In the genomic region with DNA sequence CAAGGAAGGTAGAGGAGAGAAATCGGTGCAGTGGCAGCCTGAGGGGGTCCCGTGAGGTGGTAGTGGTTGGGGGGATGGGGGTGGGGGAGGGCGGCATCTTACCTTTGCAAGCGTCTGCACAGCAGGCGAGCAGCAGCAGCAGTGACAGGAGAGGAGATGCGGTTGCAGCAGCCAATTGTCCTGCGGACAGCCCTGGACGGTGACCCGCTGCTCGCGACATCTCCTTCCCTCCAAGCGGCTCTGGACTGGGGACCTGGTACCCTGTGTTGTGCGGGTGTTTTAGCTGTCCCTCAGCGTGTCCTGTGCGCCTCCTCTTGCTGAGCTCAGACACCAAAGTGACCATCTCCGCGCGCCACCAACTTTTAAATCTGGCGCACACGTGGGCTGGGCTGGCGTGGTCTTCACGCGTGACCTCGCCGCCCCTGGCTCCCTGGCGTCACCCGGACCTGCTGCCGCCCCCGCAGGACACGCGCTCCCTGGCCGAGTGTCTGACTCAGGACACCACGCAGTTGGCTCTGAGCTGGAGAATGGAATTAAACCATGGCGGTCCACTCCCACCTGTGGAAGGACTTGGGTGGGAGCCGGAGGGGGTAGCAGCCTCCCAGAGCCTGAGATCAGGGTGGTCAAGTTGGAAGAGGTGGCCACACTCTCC, we compare ENCODE assay signal across 8 mouse cellular contexts. TPM values are rescaled to one million over a fixed set of nuclear protein-coding genes. Genes with fewer than 3 reads are reported as not detected.
DNase-seq lines count a peak whose midpoint lies in the region; ATAC-seq and TF ChIP-seq lines count a peak whose summit lies in the region.

A gene (minus strand): TSS at position 336 of the 652 bp plus-strand sequence.

- TF ChIP-seq POLR2A in small intestine, adult 2 months (IDR thresholded peaks at IDR 0.05; ENCODE audit: low read depth, low read length): no peak

- H3K9me3 ChIP-seq in lung, embryonic 14.5 days (ENCODE audit: low read depth, low read length): no peaks in the 10 kb centered on the region
- H3K9me3 ChIP-seq in embryonic facial prominence, embryonic 15.5 days (replicated peaks): no peaks in the 10 kb centered on the region
- H3K9me3 ChIP-seq in limb, embryonic 10.5 days (replicated peaks): no peaks in the 10 kb centered on the region

- no peak within 1 kb of the TSS for H3K27ac ChIP-seq in lung, embryonic 14.5 days (ENCODE audit: low read depth)
- no peak within 1 kb of the TSS for H3K27ac ChIP-seq in embryonic facial prominence, embryonic 15.5 days (replicated peaks)
- H3K27ac ChIP-seq in limb, embryonic 10.5 days: peak within 1 kb of the TSS; percentile 56; the same call in 1 of the 2 replicates
- no peak within 1 kb of the TSS for H3K27ac ChIP-seq in small intestine, adult 2 months (ENCODE audit: insufficient read depth, low read depth, low read length)

- no peaks in the 10 kb centered on the region for H3K36me3 ChIP-seq in lung, embryonic 14.5 days (ENCODE audit: insufficient read depth)
- H3K36me3 ChIP-seq in embryonic facial prominence, embryonic 15.5 days: no peaks in the 10 kb centered on the region
- H3K36me3 ChIP-seq in limb, embryonic 10.5 days: no peaks in the 10 kb centered on the region
- H3K36me3 ChIP-seq in small intestine, adult 2 months (ENCODE audit: control insufficient read depth, insufficient read depth, low read length): no peaks in the 10 kb centered on the region

- H3K9ac ChIP-seq in lung, embryonic 14.5 days: no peak within 1 kb of the TSS
- H3K9ac ChIP-seq in embryonic facial prominence, embryonic 15.5 days: no peak within 1 kb of the TSS

- TF ChIP-seq CTCF in lung, embryonic 14.5 days (IDR thresholded peaks at IDR 0.05; ENCODE audit: low read depth): no peak
- TF ChIP-seq CTCF in small intestine, adult 2 months (IDR thresholded peaks at IDR 0.05; ENCODE audit: extremely low read depth, insufficient read length, insufficient replicate concordance, low read depth, low read length): no peak

- peak within 1 kb of the TSS; percentile 34 for H3K4me3 ChIP-seq in lung, embryonic 14.5 days (ENCODE audit: low read depth, low read length)
- H3K4me3 ChIP-seq in embryonic facial prominence, embryonic 15.5 days (replicated peaks): peak within 1 kb of the TSS; percentile 26
- H3K4me3 ChIP-seq in limb, embryonic 10.5 days: peak within 1 kb of the TSS; percentile 53
- H3K4me3 ChIP-seq in small intestine, adult 2 months (ENCODE audit: low read depth, low read length): peak within 1 kb of the TSS; percentile 24

- peak within 1 kb of the TSS; percentile 69 for H3K4me2 ChIP-seq in lung, embryonic 14.5 days
- H3K4me2 ChIP-seq in embryonic facial prominence, embryonic 15.5 days (replicated peaks): peak within 1 kb of the TSS; percentile 51

- H3K27me3 ChIP-seq in lung, embryonic 14.5 days (ENCODE audit: insufficient read depth, low read length): peaks cover 14% of the 10 kb centered on the region
- H3K27me3 ChIP-seq in embryonic facial prominence, embryonic 15.5 days: peaks cover 22% of the 10 kb centered on the region
- H3K27me3 ChIP-seq in limb, embryonic 10.5 days (ENCODE audit: low read depth, poor library complexity, severe bottlenecking): peaks cover 36% of the 10 kb centered on the region
- H3K27me3 ChIP-seq in small intestine, adult 2 months (ENCODE audit: control insufficient read depth, insufficient read depth, low read length): peaks cover 5% of the 10 kb centered on the region

- DNase-seq in lung, embryonic 14.5 days: no peak
- no peak for DNase-seq in lung, postnatal 25 days (ENCODE audit: low spot score)
- peak; percentile 40 for DNase-seq in limb, embryonic 10.5 days (ENCODE audit: low spot score)
- no peak for DNase-seq in spleen, adult 12 weeks (ENCODE audit: low spot score)
- no peak for DNase-seq in thymus, postnatal 25 days
- no peak for DNase-seq in cerebellum, adult 9-10 months

- peak; percentile 60; the same call in 1 of the 2 replicates for ATAC-seq in lung, embryonic 14.5 days (ENCODE audit: insufficient read depth)
- no peak for ATAC-seq in embryonic facial prominence, embryonic 15.5 days (ENCODE audit: insufficient number of reproducible peaks, low FRiP score, low TSS enrichment, low read depth)

- 5% methylated on average over 35 of the region's 35 CpGs for WGBS in lung, embryonic 14.5 days
- WGBS in embryonic facial prominence, embryonic 15.5 days: 4% methylated on average over 35 of the region's 35 CpGs
- 4% methylated on average over 35 of the region's 35 CpGs for WGBS in limb, embryonic 10.5 days
- 7% methylated on average over 35 of the region's 35 CpGs for WGBS in small intestine, adult 2 months

- 0 out of 2 replicates have a peak, but pooled peaks cover 3% of the 10 kb centered on the region for H3K4me1 ChIP-seq in lung, embryonic 14.5 days (ENCODE audit: insufficient read depth)
- peaks cover 15% of the 10 kb centered on the region for H3K4me1 ChIP-seq in embryonic facial prominence, embryonic 15.5 days
- H3K4me1 ChIP-seq in limb, embryonic 10.5 days: peaks cover 18% of the 10 kb centered on the region
- H3K4me1 ChIP-seq in small intestine, adult 2 months (ENCODE audit: control insufficient read depth, insufficient read depth, insufficient read length, low read length): peaks cover 11% of the 10 kb centered on the region

RNA-seq across cellular contexts. Expression of the gene that starts here (rescaled TPM):
- polyA plus RNA-seq in lung, embryonic 14.5 days (2014; fragmentation: Nextera tagmentation; extraction: Ambion mirVana): 0.23 and 0.30 TPM in 2 replicates
- 0.42 and 0.61 TPM in 2 replicates for polyA plus RNA-seq in embryonic facial prominence, embryonic 15.5 days (2015; fragmentation: Nextera tagmentation; extraction: Ambion mirVana)
- 0.31 and 0.65 TPM in 2 replicates for polyA plus RNA-seq in limb, embryonic 10.5 days (2016; fragmentation: Nextera tagmentation; extraction: Ambion mirVana)
- 5.2 and 10.3 TPM in 2 replicates for polyA plus RNA-seq in small intestine, adult 2 months (2012; rRNA removed)

Comparison
In these comparisons a context has a peak if more than half of its experiments do, and no peak if none do; other contexts are left out.
1. Peak in ATAC-seq, H3K4me3 ChIP-seq and H3K4me2 ChIP-seq in lung, embryonic 14.5 days; RNA of the gene not detected or under 1 TPM.
2. Peak in DNase-seq, H3K4me3 ChIP-seq and H3K27ac ChIP-seq in limb, embryonic 10.5 days; RNA of the gene not detected or under 1 TPM.